Mouse (Mus musculus) bone marrow macrophage, adult 2 months (primary cell): ENCODE results near the gene Rsad2. TPM values are rescaled to one million over a fixed set of nuclear protein-coding genes. Genes with fewer than 3 reads are reported as not detected.
"Not testable (repeated sequence)": the region's sequence is repeated elsewhere in the genome, so short reads cannot be mapped to it uniquely, and the experiment has no call there.

Experiments
- H3K27ac ChIP-seq: 2 replicates; pipeline ENCODE4 v1.5.1; 2012; ENCODE audit warnings: low read depth, low read length; ENCODE audit not compliant: insufficient read depth
- H3K4me1 ChIP-seq: 2 replicates; pipeline ENCODE4 v1.6.1; 2012; ENCODE audit warnings: low read length; ENCODE audit not compliant: control insufficient read depth, insufficient read depth
- H3K4me3 ChIP-seq: 2 replicates; pipeline ENCODE4 v1.5.1; 2012; ENCODE audit warnings: mild to moderate bottlenecking, low read length, moderate library complexity; ENCODE audit not compliant: insufficient read depth
- CTCF ChIP-seq: IDR thresholded peaks from 2 replicates; pipeline ENCODE4 v1.5.1; 2012; ENCODE audit warnings: low read depth, mild to moderate bottlenecking, low read length, moderate library complexity
- POLR2A ChIP-seq: IDR thresholded peaks from 2 replicates; pipeline ENCODE4 v1.6.1; 2012; ENCODE audit warnings: mild to moderate bottlenecking, low read depth, low read length, borderline replicate concordance
- polyA plus RNA-seq: library from polyadenylated mRNA; stranded (reverse); fragments of >200 nt; gene quantifications from 2 replicates; pipeline ENCODE4 v1.2.4, GENCODE M21; 2012; ENCODE audit not compliant: missing spikeins, insufficient read depth, insufficient read length

Rsad2 gene
- polyA plus RNA-seq, 1 experiment, result 32.3 TPM

- H3K4me1 ChIP-seq, result peaks cover 11% of the 10 kb centered on the region
- TF ChIP-seq POLR2A (no peak), CTCF (no peak)
- no peak overlapping the region for H3K4me3 ChIP-seq
- H3K27ac ChIP-seq, result no peak overlapping the region
Measured at GRCm38 (mm10) chr12:26446377-26447045, 9.7 kb downstream of the Rsad2 start.

- no peak for TF ChIP-seq CTCF
- no peak for TF ChIP-seq POLR2A
- Histone ChIP-seq H3K27ac (no peak overlapping the region), H3K4me1 (peaks cover 8% of the 10 kb centered on the region), H3K4me3 (no peak overlapping the region)
Measured at GRCm38 (mm10) chr12:26444511-26444910, 11.7 kb downstream of the Rsad2 start.

GRCm38 (mm10) chr12:26444054-26444453 is 12.2 kb downstream of the Rsad2 start:
- H3K27ac ChIP-seq, result no peak overlapping the region
- peaks cover 10% of the 10 kb centered on the region for H3K4me1 ChIP-seq
- TF ChIP-seq CTCF (peak; percentile 50; the same call in 1 of the 2 replicates), POLR2A (no peak)
- no peak overlapping the region for H3K4me3 ChIP-seq

GRCm38 (mm10) chr12:26439366-26439765 is 16.9 kb downstream of the Rsad2 start:
- Histone ChIP-seq H3K27ac (no peak overlapping the region), H3K4me3 (no peak overlapping the region), H3K4me1 (peaks cover 7% of the 10 kb centered on the region)
- TF ChIP-seq POLR2A (no peak), CTCF (no peak)

- Histone ChIP-seq H3K4me3 (no peak overlapping the region), H3K4me1 (peaks cover 5% of the 10 kb centered on the region), H3K27ac (no peak overlapping the region)
Measured at GRCm38 (mm10) chr12:26437950-26438349, 18.3 kb downstream of the Rsad2 start.

GRCm38 (mm10) chr12:26436334-26436733 is 19.9 kb downstream of the Rsad2 start:
- Histone ChIP-seq H3K27ac (no peak overlapping the region), H3K4me3 (no peak overlapping the region), H3K4me1 (peaks cover 5% of the 10 kb centered on the region)
- no peak for TF ChIP-seq POLR2A
- no peak for TF ChIP-seq CTCF

More at GRCm38 (mm10) chr12:26437950-26438349, 18.3 kb downstream of the Rsad2 start:
- TF ChIP-seq POLR2A (no peak), CTCF (no peak)

- H3K4me3 ChIP-seq, result not testable (repeated sequence)
Measured at GRCm38 (mm10) chr12:26428771-26429170, 27.5 kb downstream of the Rsad2 start.

GRCm38 (mm10) chr12:26424841-26425240 is 31.4 kb downstream of the Rsad2 start:
- H3K4me3 ChIP-seq, result no peak overlapping the region
- no peaks in the 10 kb centered on the region for H3K4me1 ChIP-seq
- TF ChIP-seq CTCF (no peak), POLR2A (no peak)
- no peak overlapping the region for H3K27ac ChIP-seq

More at GRCm38 (mm10) chr12:26428771-26429170, 27.5 kb downstream of the Rsad2 start:
- H3K27ac ChIP-seq, H3K4me1 ChIP-seq: not testable (repeated sequence)

GRCm38 (mm10) chr12:26418322-26418721 is 37.9 kb downstream of the Rsad2 start:
- Histone ChIP-seq H3K4me1 (no peaks in the 10 kb centered on the region), H3K27ac (no peak overlapping the region), H3K4me3 (no peak overlapping the region)
- no peak for TF ChIP-seq POLR2A
- no peak for TF ChIP-seq CTCF

GRCm38 (mm10) chr12:26416636-26417295 is 39.5 kb downstream of the Rsad2 start:
- Histone ChIP-seq H3K4me3 (no peak overlapping the region), H3K27ac (no peak overlapping the region), H3K4me1 (no peaks in the 10 kb centered on the region)
- no peak for TF ChIP-seq POLR2A
- no peak for TF ChIP-seq CTCF
